Mouse (Mus musculus) kidney, postnatal 4 days (tissue): ENCODE data around the gene Hoxc13.
A peak's percentile ranks its signal among the peaks of the same experiment; 100 is the strongest.

Experiments used
- DNase-seq, 2 experiments: peaks; one replicate each; pipeline ENCODE4 v3.0.0; 2021; ENCODE audit warnings: mixed read lengths in 2 of 2

Gene Hoxc13

GRCm38 (mm10) chr15:102965003-102965891, 44.3 kb downstream of the Hoxc13 start:
- DNase-seq = peak in 1 of 2 experiments; percentile 64

- DNase-seq = peak; percentile 99
Measured at GRCm38 (mm10) chr15:102965892-102966775, 45.2 kb downstream of the Hoxc13 start.

GRCm38 (mm10) chr15:102966776-102967311, 45.9 kb downstream of the Hoxc13 start, which contains the start of gene Hoxc10:
TSS of gene Hoxc10 (plus strand) at chr15:102966796.
- DNase-seq = no peak

- no peak for DNase-seq
Measured at GRCm38 (mm10) chr15:102967312-102967510, 46.3 kb downstream of the Hoxc13 start, which contains the start of gene Hoxc5. TSS of gene Hoxc5 (plus strand) at chr15:102967443.

GRCm38 (mm10) chr15:102967511-102968397, 46.9 kb downstream of the Hoxc13 start:
- peak; percentile 58 to 72 for DNase-seq

GRCm38 (mm10) chr15:102969296-102969695, 48.4 kb downstream of the Hoxc13 start:
- no peak for DNase-seq

- peak in 1 of 2 experiments; percentile 77 for DNase-seq
Measured at GRCm38 (mm10) chr15:102970740-102971139, 49.8 kb downstream of the Hoxc13 start.

GRCm38 (mm10) chr15:102972254-102972653, 51.4 kb downstream of the Hoxc13 start:
- peak in 1 of 2 experiments; percentile 39 for DNase-seq

- peak in 1 of 2 experiments; percentile 34 for DNase-seq
Measured at GRCm38 (mm10) chr15:102972753-102973152, 51.9 kb downstream of the Hoxc13 start.

GRCm38 (mm10) chr15:102975034-102975433, 54.1 kb downstream of the Hoxc13 start:
- DNase-seq = no peak

- DNase-seq = peak; percentile 74 to 83
Measured at GRCm38 (mm10) chr15:102975688-102976111, 54.8 kb downstream of the Hoxc13 start.

GRCm38 (mm10) chr15:102976171-102976570, 55.3 kb downstream of the Hoxc13 start, which contains the start of gene Hoxc9:
TSS of gene Hoxc9 (plus strand) at chr15:102976439.
- peak; percentile 58 to 73 for DNase-seq

- DNase-seq = peak; percentile 63 to 75
Measured at GRCm38 (mm10) chr15:102976631-102977422, 55.9 kb downstream of the Hoxc13 start.

GRCm38 (mm10) chr15:102977423-102977974, 56.6 kb downstream of the Hoxc13 start:
- peak; percentile 42 to 56 for DNase-seq
